Mouse (Mus musculus) lung, adult 2 months (tissue): ENCODE data around the gene Uso1. TPM values are rescaled to one million over a fixed set of nuclear protein-coding genes. Genes with fewer than 3 reads are reported as not detected.
A peak's percentile ranks its signal among the peaks of the same experiment; 100 is the strongest.

Experiments
- DNase-seq: peaks from one replicate; pipeline ENCODE4 v3.0.0; 2022
- H3K4me1 ChIP-seq: fragments of 200-500 bp; 2 replicates; pipeline ENCODE4 v1.6.1; 2011; ENCODE audit warnings: low read length; ENCODE audit not compliant: control insufficient read depth, insufficient read depth
- H3K4me3 ChIP-seq: fragments of 200-500 bp; replicated peaks from 2 replicates; pipeline ENCODE3; 2011; ENCODE audit warnings: low read depth, mild to moderate bottlenecking, control low read depth, low read length; ENCODE audit errors: extremely low read depth
- CTCF ChIP-seq: fragments of 200-500 bp; IDR thresholded peaks from 2 replicates; pipeline ENCODE4 v1.5.1; 2011; ENCODE audit warnings: mild to moderate bottlenecking, low read length, control low read depth; ENCODE audit not compliant: insufficient read depth
- POLR2A ChIP-seq: fragments of 200-500 bp; IDR thresholded peaks from 2 replicates; pipeline ENCODE4 v1.6.1; 2011; ENCODE audit warnings: low read depth, mild to moderate bottlenecking, control low read depth, low read length, borderline replicate concordance; ENCODE audit errors: extremely low read depth
- WGBS: fragments of 180-500 bp; shearing (Covaris S2); methylation state at CpG from one replicate; pipeline ENCODE4 v1.1.7; 2018; 5-methylcytosine and 5-hydroxymethylcytosine counted together
- polyA plus RNA-seq: library from polyadenylated mRNA; depleted of rRNA; stranded (reverse); fragments of >200 nt; gene quantifications from 2 replicates; pipeline ENCODE4 v1.2.3, GENCODE M21; 2012; rRNA removed

Uso1 gene
- 19.1 and 19.6 TPM in 2 replicates for polyA plus RNA-seq

GRCm38 (mm10) chr5:92137239-92138046 is at the start of gene Uso1:
Uso1 (plus strand) TSS chr5:92137938.
- peak; percentile 98 for DNase-seq
- WGBS: 1% methylated on average over 59 of the region's 59 CpGs
- peak within 1 kb of the TSS; percentile 79 for H3K4me3 ChIP-seq
- peaks cover 10% of the 10 kb centered on the region for H3K4me1 ChIP-seq
- TF ChIP-seq CTCF (no peak), POLR2A (peak; percentile 65; the same call in 1 of the 2 replicates)

DNA sequence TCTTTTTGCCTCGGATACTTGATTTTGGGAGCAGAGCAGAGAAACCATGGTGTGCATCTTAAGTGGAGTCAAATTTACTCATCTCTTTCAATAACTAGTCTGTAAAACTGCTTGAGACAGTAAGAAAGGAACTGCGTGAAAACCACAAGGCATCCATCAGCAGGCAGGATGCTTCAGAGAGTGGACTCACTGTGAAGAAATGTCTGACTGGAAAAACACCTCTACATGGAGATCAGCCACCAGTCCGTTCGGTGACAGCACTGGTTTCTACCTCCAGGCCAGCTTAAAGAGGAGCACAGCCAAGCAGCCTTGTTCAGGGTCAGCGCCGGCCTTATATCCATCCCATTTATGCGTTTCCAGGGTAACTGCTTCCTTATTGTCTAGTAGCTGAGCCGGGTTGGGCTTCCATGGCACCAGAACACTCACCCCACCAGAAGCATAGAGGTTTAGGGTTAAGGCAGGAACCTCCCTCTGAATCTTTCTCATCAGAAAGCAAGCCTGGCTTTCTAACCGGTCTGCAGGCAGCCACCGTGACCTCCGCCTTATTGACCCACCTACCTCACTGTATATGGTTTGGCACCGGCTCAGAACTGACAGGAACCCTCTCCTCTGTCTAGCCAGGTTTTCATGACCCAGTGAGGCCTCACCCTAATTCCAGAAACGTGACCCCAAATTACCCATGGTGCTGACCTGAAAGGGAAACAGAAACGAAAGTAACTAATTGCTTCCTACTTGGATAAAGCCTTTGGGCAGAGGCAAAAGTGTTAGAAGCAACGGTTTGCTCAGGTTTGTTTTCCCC is 44.3 kb upstream of the Uso1 start:
- H3K4me1 ChIP-seq: no peaks in the 10 kb centered on the region
- no peak for DNase-seq
- H3K4me3 ChIP-seq: peak overlapping the region; percentile 20
- WGBS: 52% methylated on average over 15 of the region's 15 CpGs
- no peak for TF ChIP-seq CTCF
- TF ChIP-seq POLR2A: no peak

DNA sequence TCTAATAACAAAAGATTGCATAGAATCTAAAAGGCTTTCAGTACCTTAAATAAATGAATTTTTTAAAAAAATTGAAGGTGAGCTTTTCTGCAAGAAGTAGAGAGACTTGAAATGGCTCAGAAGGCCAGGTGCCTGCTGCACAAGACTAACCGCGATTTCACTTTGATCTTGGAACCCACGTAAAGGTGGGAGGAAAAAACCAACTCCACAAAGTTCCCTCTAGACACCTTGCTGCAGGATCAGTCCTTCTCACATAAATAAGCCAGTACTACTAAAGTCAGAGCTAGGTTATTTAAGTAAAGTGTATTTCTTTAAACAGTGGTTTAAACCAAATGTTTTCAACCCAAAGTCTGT is 43.7 kb upstream of the Uso1 start:
- TF ChIP-seq POLR2A (no peak), CTCF (no peak)
- H3K4me1 ChIP-seq: no peaks in the 10 kb centered on the region
- 58% methylated on average over 3 of the region's 3 CpGs for WGBS
- H3K4me3 ChIP-seq: no peak overlapping the region
- no peak for DNase-seq

DNA sequence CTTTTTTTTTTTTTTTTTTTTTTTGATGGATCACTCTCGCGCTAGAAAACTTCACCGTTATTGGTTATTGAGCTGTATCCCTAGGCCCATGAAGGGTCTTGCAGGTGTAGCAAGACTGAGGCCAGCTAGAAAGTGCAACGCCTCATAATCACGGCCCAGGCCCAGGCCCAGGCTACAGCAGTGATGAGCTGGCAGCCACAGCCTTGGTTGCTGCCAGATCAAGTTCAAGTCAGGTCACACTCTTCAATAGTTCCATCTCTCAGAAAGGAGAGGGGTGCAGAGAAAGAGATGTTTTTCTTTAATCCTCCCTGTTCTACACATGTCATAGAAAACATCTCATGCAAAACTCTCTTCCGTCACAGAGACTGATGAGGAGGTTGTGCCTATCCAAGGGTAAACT is 41.0 kb upstream of the Uso1 start:
- no peak for TF ChIP-seq POLR2A
- TF ChIP-seq CTCF: no peak
- H3K4me3 ChIP-seq: no peak overlapping the region
- H3K4me1 ChIP-seq: no peaks in the 10 kb centered on the region
- 83% methylated on average over 6 of the region's 6 CpGs for WGBS
- DNase-seq: no peak

DNA sequence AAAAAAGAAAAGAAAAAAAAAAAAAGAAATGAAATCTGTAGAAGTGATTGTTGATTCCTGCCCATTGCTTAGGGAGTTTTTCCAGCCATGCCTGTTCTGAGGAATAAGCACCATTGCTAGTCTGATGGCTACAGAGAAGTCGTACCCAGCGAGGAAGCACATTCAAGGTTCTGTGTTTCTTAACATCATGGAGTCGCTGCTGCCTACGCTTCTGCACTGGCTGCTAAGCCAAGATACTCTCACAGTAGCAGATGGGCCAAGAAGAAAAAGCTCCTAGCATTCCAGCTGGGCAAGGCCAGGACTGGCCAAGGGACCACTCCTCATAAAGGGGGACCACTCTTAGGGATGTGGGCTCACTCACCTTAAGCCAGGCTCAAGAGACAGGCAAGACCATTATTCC is 40.0 kb upstream of the Uso1 start:
- Histone ChIP-seq H3K4me3 (no peak overlapping the region), H3K4me1 (no peaks in the 10 kb centered on the region)
- no peak for DNase-seq
- WGBS: 86% methylated on average over 4 of the region's 4 CpGs
- no peak for TF ChIP-seq POLR2A
- TF ChIP-seq CTCF: no peak

GRCm38 (mm10) chr5:92098351-92099109 is 39.2 kb upstream of the Uso1 start:
- no peak for DNase-seq
- Histone ChIP-seq H3K4me1 (no peaks in the 10 kb centered on the region), H3K4me3 (no peak overlapping the region)
- TF ChIP-seq CTCF (no peak), POLR2A (no peak)
- 69% methylated on average over 13 of the region's 13 CpGs for WGBS

GRCm38 (mm10) chr5:92101601-92102000 is 36.1 kb upstream of the Uso1 start:
- TF ChIP-seq CTCF (no peak), POLR2A (no peak)
- WGBS: 90% methylated on average over 8 of the region's 8 CpGs

DNA sequence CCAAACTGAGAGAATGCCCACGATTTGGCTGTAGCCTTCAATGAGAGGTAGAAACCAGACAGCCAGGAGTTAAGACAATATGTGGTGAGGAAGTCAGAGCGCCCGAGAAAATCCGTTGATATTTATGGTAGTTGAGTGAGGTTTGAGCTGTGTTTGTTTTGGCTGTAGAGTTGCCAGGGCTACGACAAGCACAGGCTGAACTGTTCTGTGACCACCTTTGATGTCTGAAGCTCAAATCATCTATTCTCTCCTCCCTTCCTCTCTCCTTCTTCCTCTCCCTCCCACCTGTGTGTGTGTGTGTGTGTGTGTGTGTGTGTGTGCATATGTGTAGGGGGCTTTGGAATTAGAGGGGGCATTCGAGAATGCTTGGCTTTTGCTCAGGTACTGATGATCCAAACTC is 34.7 kb upstream of the Uso1 start:
- H3K4me1 ChIP-seq: no peaks in the 10 kb centered on the region
- no peak overlapping the region for H3K4me3 ChIP-seq
- TF ChIP-seq CTCF: no peak
- TF ChIP-seq POLR2A: no peak
- 11% methylated on average over 6 of the region's 6 CpGs for WGBS
- no peak for DNase-seq

More at GRCm38 (mm10) chr5:92101601-92102000, 36.1 kb upstream of the Uso1 start:
- no peak for DNase-seq
- no peak overlapping the region for H3K4me3 ChIP-seq
- no peaks in the 10 kb centered on the region for H3K4me1 ChIP-seq

DNA sequence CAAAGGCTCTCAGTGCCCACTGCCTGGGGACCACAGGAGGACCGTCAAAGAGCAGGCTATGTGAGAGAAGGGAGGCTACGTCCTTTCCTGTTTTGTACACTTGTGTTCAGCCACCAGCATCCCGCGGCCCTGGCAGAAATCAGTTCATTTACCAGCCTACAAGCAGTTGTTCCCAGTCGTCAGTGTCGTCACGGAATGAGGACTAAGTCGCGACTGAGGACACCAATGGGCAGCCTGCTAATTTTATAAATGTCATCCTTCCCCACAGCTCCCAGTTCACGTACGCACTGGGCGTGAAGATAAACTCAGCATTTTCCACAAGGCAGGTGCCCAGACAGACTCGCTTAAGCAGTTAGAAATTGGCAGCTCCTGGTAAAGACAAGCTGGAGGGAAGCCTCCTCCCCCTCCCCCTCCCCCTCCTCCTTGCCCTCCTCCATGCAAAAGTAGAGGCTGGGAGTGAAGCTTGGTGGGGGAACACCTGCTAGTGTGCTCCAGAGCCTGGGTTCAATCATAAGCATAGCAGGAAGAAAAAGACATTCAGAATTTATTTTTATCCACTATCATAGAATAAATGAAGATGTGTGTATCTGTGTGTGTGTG is 33.8 kb upstream of the Uso1 start:
- H3K4me3 ChIP-seq: no peak overlapping the region
- 73% methylated on average over 13 of the region's 13 CpGs for WGBS
- no peak for DNase-seq
- no peak for TF ChIP-seq POLR2A
- no peak for TF ChIP-seq CTCF
- no peaks in the 10 kb centered on the region for H3K4me1 ChIP-seq
